Mouse (Mus musculus) left cerebral cortex, postnatal 36 days (tissue): ENCODE measurements around the gene Fanca. TPM values are rescaled to one million over a fixed set of nuclear protein-coding genes. Genes with fewer than 3 reads are reported as not detected.
"Not testable (repeated sequence)": the region's sequence is repeated elsewhere in the genome, so short reads cannot be mapped to it uniquely, and the experiment has no call there.

Experiments
- DNase-seq, 2 experiments: peaks; one replicate each; pipeline ENCODE4 v3.0.0; 2021 to 2022; ENCODE audit warnings: low spot score in 2 of 2, mixed read lengths in 1 of 2
- intact Hi-C: fragments of 180-260 bp; cut with DNase I; formaldehyde crosslinking; loops from one replicate; pipeline ENCODE4 v1.15.1; 2025
- total RNA-seq, 2 experiments: library from RNA; stranded (reverse); gene quantifications; 2 replicates each; pipeline ENCODE4 v1.2.3; 2021

Gene Fanca
- total RNA-seq, 2 experiments from 2014 or later: 2.7 TPM

DNA sequence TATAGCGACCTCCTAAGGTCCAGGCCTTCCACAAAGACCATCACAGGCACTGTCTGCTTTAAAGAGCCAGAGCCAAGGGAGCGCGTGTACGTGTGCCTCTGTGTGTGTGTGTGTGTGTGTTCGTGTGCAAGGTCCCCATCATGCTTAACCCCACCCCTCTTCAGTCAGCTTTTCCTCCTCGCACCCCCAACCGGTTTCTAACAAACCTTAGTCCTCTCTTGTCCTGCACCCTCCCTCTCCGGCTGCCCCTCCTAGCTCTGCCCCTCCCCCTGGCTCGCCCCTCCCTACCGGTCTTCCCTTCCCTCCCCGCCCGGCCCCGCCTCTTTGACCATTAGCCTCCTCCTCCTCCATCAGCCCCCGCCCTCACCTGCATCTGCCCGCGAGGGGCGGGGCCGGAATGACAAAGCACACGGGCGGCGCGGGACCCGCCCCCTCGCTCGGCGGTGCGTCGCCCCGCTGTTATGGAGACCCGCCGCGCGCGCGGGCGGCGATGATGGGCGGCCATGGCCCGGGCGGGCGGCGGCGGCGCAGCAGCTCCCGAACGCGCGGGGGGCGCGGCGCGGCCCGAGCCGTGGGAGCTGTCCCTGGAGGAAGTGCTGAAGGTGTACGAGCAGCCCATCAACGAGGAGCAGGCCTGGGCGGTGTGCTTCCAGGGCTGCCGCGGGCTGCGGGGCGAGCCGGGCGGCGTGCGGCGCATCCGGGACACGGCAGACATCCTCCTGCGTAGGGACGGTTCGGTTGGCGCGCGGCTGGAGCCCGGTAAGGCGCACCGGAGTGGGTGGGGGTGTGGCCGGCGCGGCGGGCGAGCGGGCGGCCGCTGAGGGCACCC, 14.1 kb upstream of the Fanca start, which contains the start of gene Spire2:
Gene Spire2, plus strand, starts transcription at position 452 of the 829 bp plus-strand sequence.
- intact Hi-C loops: no loop called here
- peak; percentile 65 to 77 for DNase-seq

DNA sequence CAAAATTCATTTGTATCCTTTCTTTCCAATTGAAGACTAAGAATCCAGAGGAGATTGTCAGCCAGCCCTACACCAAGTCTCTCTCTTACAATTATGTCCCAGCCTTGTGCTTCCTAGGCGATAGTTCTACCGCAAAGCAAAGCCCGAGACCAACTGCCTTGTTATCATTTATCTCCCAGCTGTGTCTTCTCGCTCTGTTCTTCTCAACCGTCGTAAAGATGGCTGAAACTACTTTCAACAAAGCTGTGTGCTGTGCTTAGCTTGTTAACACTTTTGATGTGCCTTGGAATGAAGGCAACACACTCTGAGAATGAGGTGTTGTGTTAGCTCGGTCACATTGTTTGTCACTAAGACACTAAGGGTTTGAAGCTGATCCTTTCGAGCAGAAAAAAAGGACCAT, 13.4 kb upstream of the Fanca start:
- intact Hi-C loops: no loop called here

DNA sequence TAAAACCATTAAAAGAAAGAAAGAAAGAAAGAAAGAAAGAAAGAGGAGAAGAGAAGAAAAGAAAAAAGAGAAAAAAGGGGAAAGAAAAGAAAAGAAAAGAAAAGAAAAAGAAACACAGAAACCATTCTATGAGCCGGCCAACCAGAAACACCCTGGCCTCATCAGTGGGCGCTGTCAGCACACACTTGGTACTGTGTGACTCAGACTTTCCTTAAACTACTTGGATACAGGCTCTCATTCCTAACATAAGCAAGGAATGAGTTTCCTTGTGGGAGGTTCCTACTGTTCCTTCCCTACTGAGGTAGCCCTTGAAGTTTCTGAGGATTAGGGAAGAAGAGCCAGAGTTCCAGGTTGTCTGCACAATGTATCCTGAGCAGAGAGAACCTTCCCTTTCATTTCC, 12.9 kb upstream of the Fanca start:
- DNase-seq: no peak
- intact Hi-C loops: no loop called here

More for the DNA sequence above, 13.4 kb upstream of the Fanca start:
- DNase-seq: no peak

DNA sequence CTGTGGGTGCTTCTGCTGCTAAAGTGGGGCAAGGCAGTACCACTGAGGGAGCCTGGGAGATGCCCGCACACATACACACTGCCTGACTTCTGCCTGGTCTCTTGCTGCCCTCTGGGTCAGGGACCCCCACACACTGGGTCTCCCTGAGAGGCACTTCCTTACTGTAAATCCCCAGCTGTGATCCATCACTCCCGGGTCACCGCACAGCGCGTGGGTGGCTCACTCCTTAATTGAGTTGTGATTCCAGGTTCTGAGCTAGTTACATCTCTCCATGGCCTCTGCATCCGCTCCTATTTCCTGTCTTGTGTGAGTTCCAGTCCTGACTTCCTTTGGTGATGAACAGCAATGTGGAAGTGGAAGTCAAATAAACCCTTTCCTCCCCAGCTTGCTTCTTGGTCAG, 12.3 kb upstream of the Fanca start:
- intact Hi-C loops: no loop called here
- DNase-seq: no peak

DNA sequence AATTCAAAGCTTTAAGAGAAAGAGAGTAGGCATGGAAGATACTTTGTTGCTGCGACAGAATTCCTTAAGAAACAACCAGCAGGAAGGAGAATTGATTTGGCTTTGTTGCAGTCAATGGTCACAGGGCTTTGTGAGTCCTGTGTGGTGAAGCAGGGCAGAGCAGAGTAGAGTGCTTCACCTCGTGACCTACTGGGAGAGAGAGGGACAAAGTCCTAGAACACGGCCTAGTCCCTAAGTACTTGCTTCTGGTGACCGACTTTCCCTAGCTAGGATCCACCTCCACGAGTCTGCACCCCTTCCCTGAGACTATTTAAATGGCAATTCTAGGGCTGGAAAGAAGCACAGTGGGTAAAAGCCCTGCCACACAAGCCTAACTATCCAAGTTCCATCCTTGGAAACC, 11.6 kb upstream of the Fanca start:
- intact Hi-C loops: no loop called here
- no peak for DNase-seq

DNA sequence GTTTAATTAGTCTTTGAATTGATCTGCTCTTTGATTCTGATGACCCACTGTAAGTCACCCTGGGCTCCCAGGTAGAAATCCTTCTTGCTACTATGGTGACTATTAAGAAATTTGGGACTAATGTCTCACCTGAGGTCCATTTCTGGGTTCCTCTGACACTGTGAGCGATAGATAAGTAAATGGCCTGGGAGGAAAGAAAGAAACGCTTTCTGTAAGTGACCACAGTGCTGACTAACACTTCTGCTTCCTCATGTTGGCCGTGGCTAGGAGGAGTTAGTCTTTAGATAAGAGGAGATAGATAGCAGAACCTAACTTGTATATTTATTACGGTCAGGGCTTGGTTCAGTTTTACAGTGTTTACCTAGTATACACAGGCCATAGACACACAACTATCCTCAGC, 11.0 kb upstream of the Fanca start:
- no peak for DNase-seq
- intact Hi-C loops: no loop called here

DNA sequence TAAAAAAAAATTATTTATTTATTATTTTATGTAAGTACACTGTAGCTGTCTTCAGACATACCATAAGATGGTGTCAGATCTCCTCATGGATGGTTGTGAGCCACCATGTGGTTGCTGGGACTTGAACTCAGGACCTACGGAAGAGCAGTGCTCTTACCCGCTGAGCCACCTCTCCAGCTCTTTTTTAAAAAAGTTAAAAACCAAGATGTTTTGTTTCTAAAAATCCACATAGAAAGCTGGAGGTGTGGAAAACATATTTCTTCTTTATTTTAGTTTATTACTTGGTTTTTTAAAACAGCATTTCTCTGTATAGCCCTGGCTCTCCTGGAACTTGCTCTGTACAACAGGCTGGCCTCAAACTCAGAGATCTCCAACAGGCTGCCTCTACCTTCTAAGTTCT, 10.2 kb upstream of the Fanca start:
- no peak for DNase-seq
- intact Hi-C loops: no loop called here

DNA sequence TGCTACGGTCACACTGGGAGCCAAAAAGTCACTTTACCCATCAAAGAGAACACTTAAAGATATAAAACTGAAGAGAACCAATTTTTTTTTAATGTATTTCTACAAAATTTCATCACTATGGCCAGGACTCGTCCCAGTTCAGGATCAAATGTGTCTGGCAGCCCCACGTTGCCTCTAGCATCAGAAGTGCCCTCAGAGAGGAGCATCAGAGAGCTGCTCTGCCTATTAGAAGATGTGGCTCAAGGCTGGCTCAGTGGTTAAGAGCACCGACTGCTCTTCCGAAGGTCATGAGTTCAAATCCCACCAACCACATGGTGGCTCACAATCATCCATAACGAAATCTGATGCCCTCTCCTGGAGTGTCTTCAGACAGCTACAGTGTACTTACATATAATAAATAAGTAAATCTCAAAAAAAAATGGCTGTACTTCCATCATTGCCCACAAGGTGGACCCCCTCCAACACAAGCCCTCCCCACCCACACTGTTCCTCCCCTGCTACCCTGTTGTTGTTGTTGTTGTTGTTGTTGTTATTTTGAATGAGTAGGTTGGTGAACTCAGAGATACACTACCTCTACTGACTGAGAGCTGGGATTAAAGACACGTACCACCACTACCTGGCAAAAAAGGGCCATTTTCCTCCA, 1.3 kb upstream of the Fanca start:
- intact Hi-C loops: loop anchor here (2.0 kb wide), 2 partner anchors 33 to 41 kb away; no protein-coding TSS in a partner anchor
- DNase-seq: no peak

DNA sequence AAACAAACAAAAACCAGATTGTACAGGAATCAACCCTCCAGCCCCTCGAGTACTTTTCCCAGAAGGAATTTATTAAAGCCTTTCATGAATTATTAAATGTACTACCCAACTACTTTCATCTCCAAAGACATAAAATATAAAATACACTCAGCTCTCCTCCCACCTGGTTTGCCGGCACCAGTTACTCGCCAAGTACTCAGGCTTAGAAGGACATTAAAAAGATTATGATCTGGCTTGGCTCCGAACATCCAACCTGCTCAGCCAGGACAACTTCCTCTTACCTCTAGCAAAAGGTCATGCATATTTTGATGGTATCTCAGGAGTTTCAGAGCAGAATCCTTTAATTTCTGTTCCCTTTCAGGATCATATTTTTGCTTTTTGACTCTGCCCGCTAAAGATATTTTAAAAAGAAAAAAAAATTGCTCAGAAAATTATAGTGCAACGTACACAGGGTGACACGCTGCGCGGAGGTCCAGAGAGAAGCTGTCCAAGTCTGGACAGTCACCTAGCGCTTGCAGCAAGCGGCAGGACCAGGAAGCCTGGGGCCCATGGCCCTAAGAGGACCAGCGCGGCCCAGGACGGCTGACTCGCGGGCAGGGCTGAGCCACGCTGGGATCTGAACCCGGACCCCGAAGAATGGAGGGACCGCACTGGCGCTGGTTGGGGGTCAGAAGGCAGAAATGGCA, 452 bp downstream of the Fanca start:
- no peak for DNase-seq
- intact Hi-C loops: loop anchor here (2.0 kb wide), 1 partner anchor 35 kb away; no protein-coding TSS in a partner anchor

DNA sequence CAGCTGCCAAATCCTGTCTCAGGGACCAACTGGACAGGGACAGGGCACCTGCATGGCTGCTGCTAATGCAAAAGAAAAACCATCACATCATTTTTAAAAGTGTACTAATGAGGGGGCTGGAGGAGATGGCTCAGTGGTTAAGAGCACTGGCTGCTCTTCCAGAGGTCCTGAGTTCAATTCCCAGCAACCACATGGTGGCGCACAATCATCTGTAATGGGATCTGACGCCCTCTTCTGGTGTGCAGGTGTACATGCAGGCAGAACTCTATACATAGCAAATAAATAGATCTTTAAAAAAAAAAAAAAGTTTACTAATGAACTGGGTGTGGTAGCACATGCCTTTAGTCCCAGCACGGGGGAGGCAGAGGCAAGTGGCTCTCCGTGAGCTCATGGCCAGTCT, 9.6 kb downstream of the Fanca start:
- intact Hi-C loops: no loop called here
- DNase-seq: no peak

DNA sequence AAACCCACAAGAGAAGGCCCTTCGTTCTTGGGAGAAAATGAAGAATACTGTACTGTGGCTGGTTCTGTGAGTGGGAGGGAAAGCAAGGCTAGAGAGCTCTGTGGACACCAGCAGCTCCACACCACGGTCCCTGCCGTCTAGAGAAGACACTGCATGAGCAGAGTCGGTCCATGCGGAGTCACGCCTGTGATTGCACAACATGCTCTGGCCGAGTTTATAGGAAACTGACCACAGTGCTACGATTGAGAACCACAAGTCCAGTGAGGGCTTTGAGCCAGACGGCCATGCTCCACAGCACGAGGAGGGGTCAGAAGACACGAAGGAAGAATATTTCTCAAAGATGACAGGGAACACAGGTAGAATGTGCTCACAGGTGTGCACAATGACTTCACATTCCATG, 20.1 kb downstream of the Fanca start:
- intact Hi-C loops: no loop called here
- DNase-seq: no peak

DNA sequence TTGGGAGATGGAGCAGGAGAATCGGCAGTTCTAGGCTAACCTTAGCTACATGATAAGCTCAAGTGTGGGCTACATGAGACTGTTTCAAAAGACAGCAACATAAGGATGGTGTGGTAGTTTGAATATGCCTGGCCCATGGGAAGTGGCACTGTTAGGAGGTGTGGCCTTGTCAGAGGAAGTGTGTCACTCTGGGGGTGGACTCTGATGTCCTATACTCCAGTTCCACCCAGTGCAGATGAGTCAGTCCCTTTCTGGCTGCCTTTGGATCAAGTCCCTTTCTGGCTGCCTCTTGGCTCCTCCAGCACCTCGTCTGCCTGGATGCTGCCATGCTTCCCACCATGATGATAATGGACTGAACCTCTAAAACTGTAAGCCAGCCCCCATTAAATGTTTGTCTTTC, 25.6 kb downstream of the Fanca start:
- intact Hi-C loops: no loop called here
- no peak for DNase-seq

DNA sequence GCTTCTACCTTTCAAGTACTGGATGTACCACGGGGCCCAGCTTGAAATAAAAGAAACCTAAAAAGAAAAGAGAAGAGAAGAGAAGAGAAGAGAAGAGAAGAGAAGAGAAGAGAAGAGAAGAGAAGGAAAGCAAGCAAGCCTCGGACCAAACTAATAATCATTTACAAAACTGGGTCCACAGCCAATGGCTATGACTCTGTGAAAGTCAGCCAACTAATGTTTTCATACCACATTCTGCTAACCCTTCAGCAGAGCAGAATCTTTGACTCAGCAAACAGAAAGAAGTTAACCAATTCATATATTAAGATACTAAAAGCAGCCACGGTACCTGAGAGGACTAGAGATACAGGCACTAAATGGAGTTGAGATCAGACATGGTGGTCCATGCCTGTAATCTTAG, 26.1 kb downstream of the Fanca start:
- DNase-seq: no peak
- intact Hi-C loops: no loop called here

DNA sequence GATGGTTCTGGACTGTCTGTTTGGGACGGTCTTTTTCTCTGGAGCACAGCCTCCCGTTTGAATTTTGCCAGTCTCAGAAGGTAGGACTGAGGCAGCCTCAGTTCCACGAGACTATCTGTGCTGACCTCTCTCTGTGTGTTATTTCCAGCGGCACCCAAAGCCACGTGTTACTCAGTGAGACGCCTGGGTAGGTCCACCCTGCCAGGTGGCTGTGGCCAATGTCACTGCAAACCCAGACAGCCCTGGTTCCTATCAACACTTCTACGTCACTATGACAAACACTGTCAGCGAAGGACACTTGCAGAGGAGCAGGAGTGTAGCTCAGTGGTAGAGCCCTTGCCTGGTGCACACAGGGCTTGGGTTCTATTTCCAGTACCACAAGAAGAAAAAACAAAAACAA, 26.7 kb downstream of the Fanca start:
- intact Hi-C loops: no loop called here
- DNase-seq: no peak

DNA sequence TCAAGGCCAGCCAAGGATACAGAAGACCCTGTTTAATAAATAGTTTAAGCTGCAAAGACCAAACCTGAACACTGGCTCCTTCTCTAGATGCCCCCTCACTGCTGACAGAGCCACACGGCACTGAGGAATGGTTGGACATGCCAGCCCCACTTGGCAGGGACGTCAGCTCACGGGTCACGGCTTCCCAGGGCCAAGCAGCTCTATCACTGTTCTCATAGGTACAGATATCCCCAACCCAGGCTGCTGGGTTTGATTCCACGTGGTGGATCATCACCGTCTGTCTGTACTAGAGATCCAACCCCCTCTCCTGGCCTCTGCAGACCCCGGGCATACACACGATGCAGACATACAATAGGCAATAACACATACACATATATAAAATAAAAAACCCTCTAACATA, 27.7 kb downstream of the Fanca start:
- intact Hi-C loops: no loop called here
- DNase-seq: no peak

DNA sequence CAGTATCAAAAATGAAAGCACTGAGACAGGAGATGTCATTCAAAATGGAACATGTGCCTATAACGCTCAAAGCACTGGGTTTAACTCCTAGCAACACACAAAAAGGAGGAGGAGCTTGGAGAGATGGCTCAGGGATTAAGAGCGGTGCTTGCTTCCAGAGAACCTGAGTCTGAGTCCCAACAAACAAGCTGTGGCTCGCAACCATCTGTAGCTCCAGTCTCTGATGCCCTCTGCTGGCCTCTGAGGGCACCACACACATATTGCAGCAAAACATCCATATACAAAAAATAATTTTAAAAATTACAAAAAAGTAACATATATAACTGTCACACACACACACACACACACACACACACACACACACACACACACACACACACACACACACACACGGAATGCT, 28.2 kb downstream of the Fanca start:
- DNase-seq: peak in 1 of 2 experiments; percentile 22
- intact Hi-C loops: no loop called here

DNA sequence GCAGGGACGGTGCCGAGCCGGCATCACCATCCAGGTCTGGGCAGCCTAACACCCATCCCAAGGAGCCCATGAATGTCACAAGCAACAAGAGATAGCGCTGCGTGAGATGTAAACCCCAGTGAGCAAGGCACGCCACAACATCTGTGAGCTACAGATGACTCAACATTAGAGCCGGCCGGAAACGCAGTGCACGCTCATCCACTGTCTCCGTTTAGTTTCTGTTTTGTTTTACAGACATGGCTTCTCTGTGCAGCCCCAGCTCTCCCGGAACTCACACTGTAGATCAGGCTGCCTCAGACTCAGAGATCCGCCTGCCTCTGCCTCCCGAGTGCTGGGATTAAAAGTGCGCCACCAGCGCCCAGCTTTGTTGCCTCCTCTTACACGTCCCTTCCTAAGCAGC, 31.0 kb downstream of the Fanca start:
- intact Hi-C loops: no loop called here

DNA sequence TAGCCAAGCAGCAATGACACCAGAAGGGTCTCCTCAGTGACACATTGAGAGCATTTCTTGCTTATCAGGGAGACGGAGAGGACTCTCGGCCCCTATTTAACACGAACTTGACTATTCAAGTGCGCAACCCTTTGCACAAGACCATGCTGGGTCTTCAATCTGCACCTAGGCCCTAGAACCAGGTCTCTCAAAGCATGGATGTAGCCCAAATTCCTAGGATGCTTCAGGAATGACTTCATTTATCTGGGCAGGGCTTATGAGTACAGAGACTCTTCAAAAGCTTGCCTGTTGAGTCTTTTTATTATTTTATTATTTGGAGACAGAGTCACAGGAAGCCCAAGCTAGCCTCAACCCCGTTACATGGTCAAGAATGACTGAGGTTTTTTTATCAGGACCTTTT, 33.9 kb downstream of the Fanca start:
- no peak for DNase-seq
- intact Hi-C loops: no loop called here

More for the DNA sequence above, 31.0 kb downstream of the Fanca start:
- DNase-seq: no peak

DNA sequence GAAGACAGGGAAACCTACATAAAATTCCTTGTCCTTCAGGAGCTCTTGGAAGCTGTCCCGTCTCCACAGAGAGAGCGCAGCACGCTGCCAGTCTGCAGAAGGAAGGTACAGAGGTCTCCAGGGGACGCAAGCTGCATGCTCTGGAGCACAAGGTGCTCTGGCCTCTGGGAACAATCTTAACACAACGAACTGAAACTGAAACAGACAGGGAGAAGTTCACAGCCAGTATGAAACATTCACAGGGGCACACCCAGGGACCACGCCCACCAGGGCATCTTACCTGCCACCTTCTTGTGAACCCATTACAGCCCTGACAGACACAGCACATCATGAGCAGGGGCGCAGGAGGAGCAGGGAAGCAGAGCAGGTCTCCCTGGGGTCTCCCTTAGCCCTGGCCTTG, 34.4 kb downstream of the Fanca start:
- intact Hi-C loops: no loop called here
- no peak for DNase-seq

DNA sequence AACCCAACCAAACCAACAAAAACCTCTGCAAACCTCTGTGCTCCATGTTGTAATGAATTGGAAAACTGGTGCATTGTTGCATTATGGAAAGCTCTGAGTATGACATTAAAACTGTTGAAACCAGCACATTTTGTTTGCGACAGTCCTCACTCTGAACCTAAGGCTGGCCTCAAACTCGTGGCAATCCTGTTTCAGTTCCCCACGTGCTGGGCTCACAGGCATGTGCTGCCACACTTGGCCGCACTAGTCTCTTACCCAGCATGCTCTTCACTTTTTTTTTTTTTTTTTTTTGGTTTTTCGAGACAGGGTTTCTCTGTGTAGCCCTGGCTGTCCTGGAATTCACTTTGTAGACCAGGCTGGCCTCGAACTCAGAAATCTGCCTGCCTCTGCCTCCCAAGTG, 35.4 kb downstream of the Fanca start:
- intact Hi-C loops, DNase-seq: not testable (repeated sequence)
